Mouse (Mus musculus): ENCODE measurements around the gene Hells. TPM values are rescaled to one million over a fixed set of nuclear protein-coding genes. Genes with fewer than 3 reads are reported as not detected.

The Hells gene
- polyA plus RNA-seq, 1 experiment, result 4.8 TPM

- DNase-seq, result no peak
- 92% methylated on average over 5 of the region's 5 CpGs for WGBS
- Histone ChIP-seq H3K27ac (ENCODE audit: control insufficient read depth, insufficient read depth, low read length) (no peak overlapping the region), H3K27me3 (ENCODE audit: control insufficient read depth, insufficient read depth, low read length) (no peaks in the 10 kb centered on the region), H3K4me1 (replicated peaks; ENCODE audit: control insufficient read depth, insufficient read depth, low read length) (no peaks in the 10 kb centered on the region), H3K36me3 (ENCODE audit: control insufficient read depth, insufficient read depth, low read length) (peaks cover 6% of the 10 kb centered on the region; the same call in 1 of the 2 replicates), H3K4me3 (ENCODE audit: control insufficient read depth, insufficient read depth, low read length) (no peak overlapping the region)
- TF ChIP-seq POLR2A (IDR thresholded peaks at IDR 0.05; ENCODE audit: control insufficient read depth, extremely low read depth, insufficient read depth, low read length, poor library complexity) (no peak), CTCF (IDR thresholded peaks at IDR 0.05; ENCODE audit: borderline replicate concordance, control insufficient read depth, extremely low read depth, insufficient read depth, low read length, poor library complexity) (no peak)
Observed at GRCm38 (mm10) chr19:38972581-38972980, 41.9 kb downstream of the Hells start.

- H3K27ac ChIP-seq (ENCODE audit: control insufficient read depth, insufficient read depth, low read length), result no peak overlapping the region
- TF ChIP-seq CTCF (IDR thresholded peaks at IDR 0.05; ENCODE audit: borderline replicate concordance, control insufficient read depth, extremely low read depth, insufficient read depth, low read length, poor library complexity) (no peak), POLR2A (IDR thresholded peaks at IDR 0.05; ENCODE audit: control insufficient read depth, extremely low read depth, insufficient read depth, low read length, poor library complexity) (no peak)
- 66% methylated on average over 7 of the region's 7 CpGs for WGBS
- no peaks in the 10 kb centered on the region for H3K4me1 ChIP-seq (replicated peaks; ENCODE audit: control insufficient read depth, insufficient read depth, low read length)
- no peak for DNase-seq
- peaks cover 6% of the 10 kb centered on the region; the same call in 1 of the 2 replicates for H3K36me3 ChIP-seq (ENCODE audit: control insufficient read depth, insufficient read depth, low read length)
- no peak overlapping the region for H3K4me3 ChIP-seq (ENCODE audit: control insufficient read depth, insufficient read depth, low read length)
- H3K27me3 ChIP-seq (ENCODE audit: control insufficient read depth, insufficient read depth, low read length), result no peaks in the 10 kb centered on the region
Observed at GRCm38 (mm10) chr19:38973666-38974065, 43.0 kb downstream of the Hells start.

- Histone ChIP-seq H3K27ac (ENCODE audit: control insufficient read depth, insufficient read depth, low read length) (no peak overlapping the region), H3K27me3 (ENCODE audit: control insufficient read depth, insufficient read depth, low read length) (no peaks in the 10 kb centered on the region), H3K4me1 (replicated peaks; ENCODE audit: control insufficient read depth, insufficient read depth, low read length) (no peaks in the 10 kb centered on the region), H3K4me3 (ENCODE audit: control insufficient read depth, insufficient read depth, low read length) (no peak overlapping the region), H3K36me3 (ENCODE audit: control insufficient read depth, insufficient read depth, low read length) (no peaks in the 10 kb centered on the region; the same call in 1 of the 2 replicates)
- TF ChIP-seq CTCF (IDR thresholded peaks at IDR 0.05; ENCODE audit: borderline replicate concordance, control insufficient read depth, extremely low read depth, insufficient read depth, low read length, poor library complexity), result no peak
- no peak for TF ChIP-seq POLR2A (IDR thresholded peaks at IDR 0.05; ENCODE audit: control insufficient read depth, extremely low read depth, insufficient read depth, low read length, poor library complexity)
- DNase-seq, result no peak
Observed at GRCm38 (mm10) chr19:38976269-38976668, 45.6 kb downstream of the Hells start.

GRCm38 (mm10) chr19:38981966-38982365, 51.3 kb downstream of the Hells start:
- H3K4me3 ChIP-seq (ENCODE audit: control insufficient read depth, insufficient read depth, low read length), result no peak overlapping the region
- peak; percentile 69 for DNase-seq
- H3K36me3 ChIP-seq (ENCODE audit: control insufficient read depth, insufficient read depth, low read length), result no peaks in the 10 kb centered on the region
- WGBS, result 0% methylated on average over 1 of the region's 1 CpGs
- no peak overlapping the region for H3K27ac ChIP-seq (ENCODE audit: control insufficient read depth, insufficient read depth, low read length)
- H3K27me3 ChIP-seq (ENCODE audit: control insufficient read depth, insufficient read depth, low read length), result no peaks in the 10 kb centered on the region
- TF ChIP-seq CTCF (IDR thresholded peaks at IDR 0.05; ENCODE audit: borderline replicate concordance, control insufficient read depth, extremely low read depth, insufficient read depth, low read length, poor library complexity) (no peak), POLR2A (IDR thresholded peaks at IDR 0.05; ENCODE audit: control insufficient read depth, extremely low read depth, insufficient read depth, low read length, poor library complexity) (no peak)
- no peaks in the 10 kb centered on the region for H3K4me1 ChIP-seq (replicated peaks; ENCODE audit: control insufficient read depth, insufficient read depth, low read length)

GRCm38 (mm10) chr19:38998248-38998647, 67.5 kb downstream of the Hells start:
- H3K27me3 ChIP-seq (ENCODE audit: control insufficient read depth, insufficient read depth, low read length), result no peaks in the 10 kb centered on the region
- H3K4me1 ChIP-seq (replicated peaks; ENCODE audit: control insufficient read depth, insufficient read depth, low read length), result no peaks in the 10 kb centered on the region
- 88% methylated on average over 4 of the region's 4 CpGs for WGBS
- no peak overlapping the region for H3K27ac ChIP-seq (ENCODE audit: control insufficient read depth, insufficient read depth, low read length)
- TF ChIP-seq CTCF (IDR thresholded peaks at IDR 0.05; ENCODE audit: borderline replicate concordance, control insufficient read depth, extremely low read depth, insufficient read depth, low read length, poor library complexity), result no peak
- TF ChIP-seq POLR2A (IDR thresholded peaks at IDR 0.05; ENCODE audit: control insufficient read depth, extremely low read depth, insufficient read depth, low read length, poor library complexity), result no peak
- H3K4me3 ChIP-seq (ENCODE audit: control insufficient read depth, insufficient read depth, low read length), result no peak overlapping the region
- no peaks in the 10 kb centered on the region for H3K36me3 ChIP-seq (ENCODE audit: control insufficient read depth, insufficient read depth, low read length)
- no peak for DNase-seq

- DNase-seq, result no peak
- TF ChIP-seq POLR2A (IDR thresholded peaks at IDR 0.05; ENCODE audit: control insufficient read depth, extremely low read depth, insufficient read depth, low read length, poor library complexity) (no peak), CTCF (IDR thresholded peaks at IDR 0.05; ENCODE audit: borderline replicate concordance, control insufficient read depth, extremely low read depth, insufficient read depth, low read length, poor library complexity) (no peak)
- no peaks in the 10 kb centered on the region for H3K4me1 ChIP-seq (replicated peaks; ENCODE audit: control insufficient read depth, insufficient read depth, low read length)
- no peak overlapping the region for H3K27ac ChIP-seq (ENCODE audit: control insufficient read depth, insufficient read depth, low read length)
- no peaks in the 10 kb centered on the region for H3K27me3 ChIP-seq (ENCODE audit: control insufficient read depth, insufficient read depth, low read length)
- no peaks in the 10 kb centered on the region for H3K36me3 ChIP-seq (ENCODE audit: control insufficient read depth, insufficient read depth, low read length)
- 88% methylated on average over 1 of the region's 1 CpGs for WGBS
- H3K4me3 ChIP-seq (ENCODE audit: control insufficient read depth, insufficient read depth, low read length), result no peak overlapping the region
Observed at GRCm38 (mm10) chr19:38998676-38999075, 68.0 kb downstream of the Hells start.

- Histone ChIP-seq H3K27me3 (ENCODE audit: control insufficient read depth, insufficient read depth, low read length) (no peaks in the 10 kb centered on the region), H3K36me3 (ENCODE audit: control insufficient read depth, insufficient read depth, low read length) (no peaks in the 10 kb centered on the region), H3K27ac (ENCODE audit: control insufficient read depth, insufficient read depth, low read length) (no peak overlapping the region), H3K4me1 (replicated peaks; ENCODE audit: control insufficient read depth, insufficient read depth, low read length) (no peaks in the 10 kb centered on the region), H3K4me3 (ENCODE audit: control insufficient read depth, insufficient read depth, low read length) (no peak overlapping the region)
- TF ChIP-seq POLR2A (IDR thresholded peaks at IDR 0.05; ENCODE audit: control insufficient read depth, extremely low read depth, insufficient read depth, low read length, poor library complexity) (no peak), CTCF (IDR thresholded peaks at IDR 0.05; ENCODE audit: borderline replicate concordance, control insufficient read depth, extremely low read depth, insufficient read depth, low read length, poor library complexity) (no peak)
- DNase-seq, result no peak
- WGBS, result 95% methylated on average over 1 of the region's 1 CpGs
Observed at GRCm38 (mm10) chr19:39005132-39005531, 74.4 kb downstream of the Hells start.

All from thymus, adult 2 months (tissue).